Mouse (Mus musculus) embryonic fibroblast, embryonic 13.5 days (primary cell): ENCODE data around the gene Terb2. TPM values are rescaled to one million over a fixed set of nuclear protein-coding genes. Genes with fewer than 3 reads are reported as not detected.
"Not testable (repeated sequence)": the region's sequence is repeated elsewhere in the genome, so short reads cannot be mapped to it uniquely, and the experiment has no call there.

Experiments
- H3K27ac ChIP-seq: 2 replicates; pipeline ENCODE4 v1.5.1; 2012; ENCODE audit warnings: low read length, control low read depth, inconsistent platforms; ENCODE audit not compliant: insufficient read depth
- H3K4me1 ChIP-seq: 2 replicates; pipeline ENCODE4 v1.6.1; 2011; ENCODE audit warnings: low read length; ENCODE audit not compliant: control insufficient read depth, insufficient read depth
- H3K4me3 ChIP-seq: 2 replicates; pipeline ENCODE4 v1.5.1; 2011; ENCODE audit warnings: mild to moderate bottlenecking, control low read depth, low read length; ENCODE audit not compliant: insufficient read depth
- CTCF ChIP-seq: IDR thresholded peaks from 2 replicates; pipeline ENCODE4 v1.5.1; 2011; ENCODE audit warnings: mild to moderate bottlenecking, control low read depth, low read length, moderate library complexity, borderline replicate concordance; ENCODE audit not compliant: insufficient read depth
- POLR2A ChIP-seq: IDR thresholded peaks from 2 replicates; pipeline ENCODE4 v1.6.1; 2011; ENCODE audit warnings: low read depth, mild to moderate bottlenecking, control low read depth, low read length, moderate library complexity
- polyA plus RNA-seq: library from polyadenylated mRNA; stranded (reverse); fragments of >200 nt; gene quantifications from 2 replicates; pipeline ENCODE4 v1.2.4, GENCODE M21; 2011; ENCODE audit warnings: low read depth; ENCODE audit not compliant: missing spikeins, insufficient read length

Terb2 gene
- polyA plus RNA-seq, 1 experiment = not detected

GRCm38 (mm10) chr2:122191849-122192248, 5.8 kb downstream of the Terb2 start:
- TF ChIP-seq CTCF = no peak
- TF ChIP-seq POLR2A = no peak
- no peak overlapping the region for H3K4me3 ChIP-seq
- no peaks in the 10 kb centered on the region for H3K4me1 ChIP-seq
- no peak overlapping the region for H3K27ac ChIP-seq

GRCm38 (mm10) chr2:122194509-122194929, 8.4 kb downstream of the Terb2 start:
- Histone ChIP-seq H3K4me3 (no peak overlapping the region), H3K27ac (no peak overlapping the region), H3K4me1 (no peaks in the 10 kb centered on the region)
- TF ChIP-seq POLR2A = no peak
- TF ChIP-seq CTCF = no peak

GRCm38 (mm10) chr2:122201501-122201900, 15.4 kb downstream of the Terb2 start:
- TF ChIP-seq POLR2A (no peak), CTCF (no peak)
- no peaks in the 10 kb centered on the region for H3K4me1 ChIP-seq
- H3K27ac ChIP-seq = no peak overlapping the region
- H3K4me3 ChIP-seq = no peak overlapping the region

GRCm38 (mm10) chr2:122206440-122207107, 20.5 kb downstream of the Terb2 start:
- no peak overlapping the region for H3K27ac ChIP-seq
- TF ChIP-seq CTCF (no peak), POLR2A (no peak)
- no peaks in the 10 kb centered on the region for H3K4me1 ChIP-seq
- H3K4me3 ChIP-seq = no peak overlapping the region

- Histone ChIP-seq H3K4me1 (no peaks in the 10 kb centered on the region), H3K27ac (no peak overlapping the region), H3K4me3 (no peak overlapping the region)
- no peak for TF ChIP-seq CTCF
- no peak for TF ChIP-seq POLR2A
These were observed 24.6 kb downstream of the Terb2 start for GRCm38 (mm10) chr2:122210534-122211228.

GRCm38 (mm10) chr2:122217075-122217474, 31.0 kb downstream of the Terb2 start:
- H3K27ac ChIP-seq, H3K4me3 ChIP-seq, H3K4me1 ChIP-seq: not testable (repeated sequence)

GRCm38 (mm10) chr2:122218234-122218633, 32.2 kb downstream of the Terb2 start:
- no peak overlapping the region for H3K27ac ChIP-seq
- TF ChIP-seq CTCF (no peak), POLR2A (no peak)
- no peak overlapping the region for H3K4me3 ChIP-seq
- H3K4me1 ChIP-seq = no peaks in the 10 kb centered on the region

GRCm38 (mm10) chr2:122221378-122221777, 35.3 kb downstream of the Terb2 start:
- Histone ChIP-seq H3K27ac (no peak overlapping the region), H3K4me3 (no peak overlapping the region), H3K4me1 (no peaks in the 10 kb centered on the region)
- TF ChIP-seq POLR2A = no peak
- TF ChIP-seq CTCF = no peak

GRCm38 (mm10) chr2:122221798-122222197, 35.7 kb downstream of the Terb2 start:
- no peaks in the 10 kb centered on the region for H3K4me1 ChIP-seq
- TF ChIP-seq POLR2A = no peak
- TF ChIP-seq CTCF = no peak
- H3K27ac ChIP-seq = no peak overlapping the region
- no peak overlapping the region for H3K4me3 ChIP-seq

GRCm38 (mm10) chr2:122222272-122222671, 36.2 kb downstream of the Terb2 start:
- H3K4me3 ChIP-seq = no peak overlapping the region
- H3K4me1 ChIP-seq = no peaks in the 10 kb centered on the region
- no peak overlapping the region for H3K27ac ChIP-seq
- TF ChIP-seq CTCF = no peak
- no peak for TF ChIP-seq POLR2A

- Histone ChIP-seq H3K4me1 (no peaks in the 10 kb centered on the region), H3K4me3 (no peak overlapping the region)
- TF ChIP-seq POLR2A (no peak), CTCF (no peak)
These were observed 37.6 kb downstream of the Terb2 start for GRCm38 (mm10) chr2:122223654-122224053.

More at GRCm38 (mm10) chr2:122223654-122224053, 37.6 kb downstream of the Terb2 start:
- no peak overlapping the region for H3K27ac ChIP-seq
